Mouse (Mus musculus) left cerebral cortex, adult 11 months (tissue): ENCODE data around the gene Olfr830.
"Not testable (repeated sequence)": the region's sequence is repeated elsewhere in the genome, so short reads cannot be mapped to it uniquely, and the experiment has no call there.

ENCODE experiments used
- DNase-seq: peaks from one replicate; pipeline ENCODE4 v3.0.0; 2022; ENCODE audit warnings: low spot score

Olfr830 gene

DNA sequence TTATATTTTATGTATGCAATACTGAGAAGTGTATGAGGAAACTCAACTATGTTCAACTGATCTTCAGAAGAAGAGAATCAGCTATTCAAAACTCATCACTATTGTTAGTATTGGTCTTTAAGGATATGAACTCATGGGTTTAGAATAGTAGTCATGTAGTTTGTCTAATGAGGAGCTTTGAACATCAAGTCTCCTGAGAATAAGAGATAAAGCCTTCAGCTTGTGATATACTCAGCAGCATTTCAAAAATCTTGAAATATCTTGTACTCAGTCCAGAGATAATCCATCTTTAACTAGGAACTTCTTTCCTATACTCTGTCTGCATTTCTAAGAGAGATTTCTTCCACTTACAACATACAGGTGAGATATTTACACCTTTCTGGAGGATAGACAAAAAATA, at the start of gene Olfr830:
Olfr830 (plus strand) TSS at position 301 of the 400 bp plus-strand sequence.
- no peak for DNase-seq

DNA sequence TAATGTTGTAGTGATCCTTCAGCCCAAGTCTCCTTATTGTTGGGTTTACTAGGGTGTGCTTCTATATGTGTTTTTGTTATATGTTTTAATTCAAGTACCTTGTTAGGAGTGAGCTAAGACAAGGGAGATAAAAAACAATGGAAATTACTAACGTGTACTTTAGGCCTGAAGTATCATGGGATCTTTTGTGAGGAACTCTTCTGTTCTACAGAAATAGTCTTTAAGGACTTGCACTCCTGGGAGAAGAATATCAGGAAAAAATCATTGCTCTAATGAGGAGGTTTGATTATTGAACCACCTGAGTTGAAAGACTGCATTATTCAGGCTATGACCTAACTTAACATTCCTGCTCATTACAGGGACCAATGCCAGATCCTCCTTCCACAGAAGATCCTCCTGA, 19.9 kb upstream of the Olfr830 start, which contains the start of gene Olfr829:
Olfr829 (plus strand) TSS at position 301 of the 400 bp plus-strand sequence.
- no peak for DNase-seq

DNA sequence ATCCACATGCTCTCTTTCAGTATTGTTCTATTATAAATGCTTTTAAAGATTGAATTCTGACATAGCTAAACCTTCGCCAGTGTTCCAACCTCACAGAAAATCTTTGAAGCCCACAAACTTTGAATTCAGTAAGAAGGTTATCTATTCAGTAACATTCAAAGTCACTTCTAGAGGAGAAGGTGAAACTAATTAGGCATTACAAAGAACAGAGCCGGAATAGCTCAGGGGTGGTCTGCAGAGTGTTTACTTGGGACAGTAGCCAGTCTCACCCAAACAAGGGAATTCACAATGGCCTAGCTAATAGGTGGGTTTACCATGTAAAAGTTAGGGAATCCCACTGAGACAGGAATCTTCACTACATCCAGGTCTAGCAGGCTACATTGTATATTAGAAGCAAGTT, 33.2 kb downstream of the Olfr830 start:
- DNase-seq, result not testable (repeated sequence)

DNA sequence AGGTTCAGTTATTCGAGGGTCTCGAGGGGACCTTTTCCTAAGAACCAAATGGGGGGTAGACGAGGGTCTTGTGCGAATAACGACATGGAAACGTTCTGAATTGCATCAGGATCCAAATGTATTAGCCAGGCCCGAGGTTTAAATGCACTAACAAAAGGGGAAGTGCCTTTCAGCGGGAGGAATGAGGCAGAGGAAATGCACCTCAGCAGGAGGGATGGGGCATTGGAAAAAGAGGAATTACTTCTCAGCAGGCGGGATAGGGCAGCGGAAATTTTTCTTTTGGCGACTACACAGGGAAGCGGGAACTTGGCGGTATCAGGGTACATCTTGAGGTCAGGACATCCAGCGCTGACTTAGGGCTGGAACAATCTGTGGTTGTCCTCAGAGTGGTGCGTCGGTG, 53.4 kb downstream of the Olfr830 start:
- not testable (repeated sequence) for DNase-seq
